Comparison of ENCODE assay signal across 12 mouse cellular contexts in the genomic region with DNA sequence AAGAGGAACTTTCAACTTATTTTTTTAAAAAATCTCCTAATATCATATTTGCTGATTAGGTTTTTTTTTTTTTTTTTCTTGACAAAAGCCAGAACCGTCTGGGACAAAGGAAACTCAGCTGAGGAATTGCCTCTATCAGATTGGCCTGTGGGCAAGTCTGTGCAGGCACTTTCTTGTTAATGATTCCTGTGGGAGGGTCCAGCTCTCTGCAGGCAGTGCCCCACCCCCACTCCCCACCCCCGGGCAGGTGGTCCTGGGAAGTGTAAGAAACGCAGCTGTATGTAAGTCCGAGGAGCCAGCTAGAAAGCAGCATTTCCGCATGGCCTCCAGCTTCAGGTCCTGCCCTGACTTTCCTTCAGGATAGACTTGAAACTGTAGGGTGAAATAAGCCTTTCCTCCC.
DNase-seq lines count a peak whose midpoint lies in the region; ATAC-seq lines count a peak whose summit lies in the region.
"Had no signal": no experiment of that assay in that cellular context is flagged by ENCODE, and none has a peak within 500 bp of the region (broad histone marks: within the 10 kb centered on the region; RNA-seq: fewer than 3 reads in every experiment).

No protein-coding gene starts in this region.

- no peaks in the 10 kb centered on the region for H3K36me3 ChIP-seq in forebrain, embryonic 12.5 days (replicated peaks)
- H3K36me3 ChIP-seq in forebrain, embryonic 14.5 days (ENCODE audit: control insufficient read depth, insufficient read depth, low read length) = no peaks in the 10 kb centered on the region
- H3K36me3 ChIP-seq in kidney, embryonic 16.5 days (ENCODE audit: insufficient read depth, low read length) = no peaks in the 10 kb centered on the region
- H3K36me3 ChIP-seq in limb, embryonic 11.5 days (ENCODE audit: control insufficient read depth, insufficient read depth, low read length) = no peaks in the 10 kb centered on the region
- H3K36me3 ChIP-seq: neural tube, embryonic 13.5 days had no signal

- peak; percentile 53; the same call in 1 of the 2 replicates for ATAC-seq in forebrain, embryonic 12.5 days (ENCODE audit: low FRiP score)
- no peak for ATAC-seq in forebrain, embryonic 14.5 days
- peak; percentile 87 for ATAC-seq in kidney, embryonic 16.5 days (ENCODE audit: low FRiP score, low TSS enrichment)
- peak; percentile 78 for ATAC-seq in limb, embryonic 11.5 days (ENCODE audit: insufficient number of reproducible peaks, low FRiP score, low TSS enrichment, low read depth)
- ATAC-seq: inflammation-experienced regulatory T-cells, adult 6 months had no signal

- no peak overlapping the region for H3K4me3 ChIP-seq in forebrain, embryonic 12.5 days (replicated peaks)
- H3K4me3 ChIP-seq in forebrain, embryonic 14.5 days (ENCODE audit: low read depth, low read length) = no peak overlapping the region
- H3K4me3 ChIP-seq in kidney, embryonic 16.5 days (ENCODE audit: low read length) = no peak overlapping the region
- H3K4me3 ChIP-seq in limb, embryonic 11.5 days (ENCODE audit: low read depth, low read length) = no peak overlapping the region
- H3K4me3 ChIP-seq: neural tube, embryonic 13.5 days had no signal

- H3K4me1 ChIP-seq in forebrain, embryonic 12.5 days = peaks cover 8% of the 10 kb centered on the region
- H3K4me1 ChIP-seq in forebrain, embryonic 14.5 days (ENCODE audit: control insufficient read depth, insufficient read depth, low read length) = no peaks in the 10 kb centered on the region
- H3K4me1 ChIP-seq in kidney, embryonic 16.5 days (ENCODE audit: insufficient read depth, low read length) = peaks cover 4% of the 10 kb centered on the region
- H3K4me1 ChIP-seq in limb, embryonic 11.5 days (ENCODE audit: control insufficient read depth, insufficient read depth, low read length) = peaks cover 6% of the 10 kb centered on the region

- no peak overlapping the region for H3K4me2 ChIP-seq in forebrain, embryonic 12.5 days
- no peak overlapping the region for H3K4me2 ChIP-seq in forebrain, embryonic 14.5 days (ENCODE audit: low read length)
- peak overlapping the region; percentile 11; the same call in 1 of the 2 replicates for H3K4me2 ChIP-seq in kidney, embryonic 16.5 days (replicated peaks; ENCODE audit: low read depth, low read length)
- 0 out of 2 replicates have a peak overlapping the region, but pooled peaks have one; percentile 24 for H3K4me2 ChIP-seq in limb, embryonic 11.5 days (ENCODE audit: low read depth, severe bottlenecking)
- H3K4me2 ChIP-seq: neural tube, embryonic 13.5 days had no signal

- H3K9me3 ChIP-seq in forebrain, embryonic 12.5 days = no peaks in the 10 kb centered on the region
- H3K9me3 ChIP-seq in forebrain, embryonic 14.5 days (replicated peaks; ENCODE audit: control insufficient read depth, low read length) = no peaks in the 10 kb centered on the region
- H3K9me3 ChIP-seq in kidney, embryonic 16.5 days (ENCODE audit: low read length) = no peaks in the 10 kb centered on the region
- no peaks in the 10 kb centered on the region for H3K9me3 ChIP-seq in limb, embryonic 11.5 days (ENCODE audit: control insufficient read depth, low read length)
- H3K9me3 ChIP-seq: neural tube, embryonic 13.5 days had no signal

- no peak overlapping the region for H3K27ac ChIP-seq in forebrain, embryonic 12.5 days
- H3K27ac ChIP-seq in forebrain, embryonic 14.5 days (ENCODE audit: low read depth, low read length) = no peak overlapping the region
- H3K27ac ChIP-seq in kidney, embryonic 16.5 days (ENCODE audit: low read length) = no peak overlapping the region
- no peak overlapping the region for H3K27ac ChIP-seq in limb, embryonic 11.5 days (replicated peaks; ENCODE audit: low read depth, low read length)
- H3K27ac ChIP-seq: liver, embryonic 14.5 days; neural tube, embryonic 13.5 days had no signal

- DNase-seq in forebrain, embryonic 14.5 days (ENCODE audit: low spot score) = no peak
- DNase-seq in kidney, adult 8-10 months = no peak
- peak; percentile 9 for DNase-seq in WW6 (ENCODE audit: low read depth, low spot score)
- DNase-seq in limb, embryonic 11.5 days (ENCODE audit: low spot score) = peak; percentile 70
- no peak for DNase-seq in ovary, postnatal 36 days (ENCODE audit: low spot score)
- DNase-seq in right cerebral cortex, postnatal 14 days = no peak
- DNase-seq: cerebellum, postnatal 36 days had no signal

- no peak overlapping the region for H3K9ac ChIP-seq in forebrain, embryonic 12.5 days
- H3K9ac ChIP-seq in forebrain, embryonic 14.5 days (ENCODE audit: low read length) = no peak overlapping the region
- H3K9ac ChIP-seq in kidney, embryonic 16.5 days (replicated peaks; ENCODE audit: low read length) = no peak overlapping the region
- no peak overlapping the region for H3K9ac ChIP-seq in limb, embryonic 11.5 days (ENCODE audit: low read length)
- H3K9ac ChIP-seq: liver, embryonic 14.5 days; neural tube, embryonic 13.5 days had no signal

- WGBS in forebrain, embryonic 12.5 days = 10% methylated on average over 5 of the region's 5 CpGs
- 20% methylated on average over 5 of the region's 5 CpGs for WGBS in forebrain, embryonic 14.5 days
- 9% methylated on average over 5 of the region's 5 CpGs for whole genome bisulfite sequencing in kidney, embryonic 16.5 days
- 2% methylated on average over 5 of the region's 5 CpGs for WGBS in limb, embryonic 11.5 days

- H3K27me3 ChIP-seq in forebrain, embryonic 12.5 days = peaks cover 3% of the 10 kb centered on the region; the same call in 1 of the 2 replicates
- no peaks in the 10 kb centered on the region for H3K27me3 ChIP-seq in forebrain, embryonic 14.5 days (replicated peaks; ENCODE audit: control insufficient read depth, insufficient read depth, low read length)
- no peaks in the 10 kb centered on the region for H3K27me3 ChIP-seq in kidney, embryonic 16.5 days (ENCODE audit: insufficient read depth, low read length)
- H3K27me3 ChIP-seq in limb, embryonic 11.5 days (ENCODE audit: control insufficient read depth, insufficient read depth, low read length) = no peaks in the 10 kb centered on the region
- H3K27me3 ChIP-seq: neural tube, embryonic 13.5 days had no signal

Comparison
In these comparisons a context has a peak if more than half of its experiments do, and no peak if none do; other contexts are left out.
1. H3K4me2 ChIP-seq: peak in kidney, embryonic 16.5 days (single experiment) and limb, embryonic 11.5 days (single experiment); none in forebrain, embryonic 12.5 days (single experiment) and forebrain, embryonic 14.5 days (single experiment).
2. DNase-seq: peak in WW6 (single experiment) and limb, embryonic 11.5 days (single experiment); none in forebrain, embryonic 14.5 days (single experiment), kidney, adult 8-10 months (0 of 2), ovary, postnatal 36 days (single experiment) and right cerebral cortex, postnatal 14 days (single experiment).